Mouse (Mus musculus): ENCODE results near the gene Zscan25. TPM values are rescaled to one million over a fixed set of nuclear protein-coding genes. Genes with fewer than 3 reads are reported as not detected.
"Not testable (repeated sequence)": the region's sequence is repeated elsewhere in the genome, so short reads cannot be mapped to it uniquely, and the experiment has no call there.

Zscan25 gene
- polyA plus RNA-seq (2015; fragmentation: Nextera tagmentation; extraction: Ambion mirVana): 0.55 and 0.57 TPM in 2 replicates

DNA sequence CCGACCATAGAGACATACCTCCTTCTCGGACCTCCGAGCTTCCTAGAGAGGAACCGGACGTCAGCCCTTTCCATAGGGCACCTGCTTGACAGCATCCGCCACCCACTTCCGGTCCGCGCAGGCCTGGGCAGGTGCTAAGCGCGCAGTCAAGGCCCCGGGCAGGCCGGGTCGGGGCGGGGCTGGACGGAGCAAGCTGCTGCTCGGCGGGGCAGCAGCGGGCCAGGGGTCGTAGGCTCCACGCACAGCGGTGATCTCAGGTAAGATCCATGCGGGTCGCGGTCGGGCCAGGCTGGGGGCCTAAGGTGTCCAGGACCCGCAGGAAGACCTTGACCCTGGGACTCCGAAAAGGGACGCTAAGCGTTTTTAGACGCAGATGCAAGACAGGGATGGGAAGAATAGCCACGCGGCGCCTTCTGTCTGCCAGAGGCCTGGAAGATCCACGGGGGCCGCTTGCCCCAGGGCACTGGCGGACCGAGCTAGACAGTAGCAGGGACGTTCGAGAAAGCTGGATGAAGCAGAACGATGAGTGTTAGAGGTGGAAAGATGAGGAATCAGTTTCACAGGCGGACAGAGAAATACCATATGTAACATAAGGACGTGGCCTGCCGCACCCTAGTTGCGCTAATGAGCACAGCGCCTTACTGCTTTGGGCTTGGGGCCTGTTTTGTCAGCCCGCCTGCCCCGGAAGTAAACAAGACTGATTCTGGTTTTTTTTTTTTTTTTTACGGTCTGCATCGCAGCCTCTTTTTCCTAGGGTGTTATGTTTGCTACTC lies at the start of gene Zscan25:
Gene Zscan25, plus strand, starts transcription at position 130 of the 773 bp plus-strand sequence.
- peak within 1 kb of the TSS; percentile 99 for H3K9ac ChIP-seq (replicated peaks)
- peaks cover 30% of the 10 kb centered on the region for H3K36me3 ChIP-seq
- no peaks in the 10 kb centered on the region for H3K9me3 ChIP-seq (replicated peaks)
- ATAC-seq (ENCODE audit: low FRiP score): peak; percentile 98
- H3K27ac ChIP-seq (replicated peaks): peak within 1 kb of the TSS; percentile 88
- no peaks in the 10 kb centered on the region for H3K27me3 ChIP-seq (replicated peaks)
- H3K4me1 ChIP-seq: peaks cover 15% of the 10 kb centered on the region
- under 1% methylated on average over 50 of the region's 50 CpGs for WGBS
- peak within 1 kb of the TSS; percentile 88 for H3K4me2 ChIP-seq
- peak within 1 kb of the TSS; percentile 98 for H3K4me3 ChIP-seq (replicated peaks)

DNA sequence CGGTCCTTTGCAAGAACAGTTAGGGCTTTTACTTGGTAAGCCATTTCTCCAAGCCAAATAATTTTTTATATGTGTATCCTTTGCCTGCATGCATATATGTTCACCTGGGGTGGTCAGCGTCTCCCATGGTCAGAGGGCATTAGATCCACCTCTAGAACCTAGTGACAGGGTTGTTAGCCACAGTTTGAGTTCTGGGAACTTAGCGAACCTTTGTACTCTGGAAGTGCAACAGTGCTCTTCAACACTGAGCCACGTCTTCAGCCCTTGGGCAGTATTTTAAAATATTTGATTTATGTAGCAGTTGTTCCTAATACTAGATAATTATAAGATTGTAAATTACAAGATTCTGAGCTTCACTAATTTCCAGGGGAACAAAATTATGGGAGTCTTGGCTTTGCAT lies 49.7 kb upstream of the Zscan25 start:
- no peaks in the 10 kb centered on the region for H3K9me3 ChIP-seq (replicated peaks)
- peaks cover 20% of the 10 kb centered on the region for H3K36me3 ChIP-seq
- H3K4me3 ChIP-seq (replicated peaks): peak overlapping the region; percentile 75
- no peaks in the 10 kb centered on the region for H3K27me3 ChIP-seq (replicated peaks)
- H3K4me1 ChIP-seq: peaks cover 24% of the 10 kb centered on the region
- ATAC-seq (ENCODE audit: low FRiP score): no peak
- WGBS: 82% methylated on average over 4 of the region's 4 CpGs
- no peak overlapping the region; the same call in 1 of the 2 replicates for H3K9ac ChIP-seq (replicated peaks)
- H3K27ac ChIP-seq (replicated peaks): peak overlapping the region; percentile 94; the same call in 1 of the 2 replicates
- H3K4me2 ChIP-seq: peak overlapping the region; percentile 81

DNA sequence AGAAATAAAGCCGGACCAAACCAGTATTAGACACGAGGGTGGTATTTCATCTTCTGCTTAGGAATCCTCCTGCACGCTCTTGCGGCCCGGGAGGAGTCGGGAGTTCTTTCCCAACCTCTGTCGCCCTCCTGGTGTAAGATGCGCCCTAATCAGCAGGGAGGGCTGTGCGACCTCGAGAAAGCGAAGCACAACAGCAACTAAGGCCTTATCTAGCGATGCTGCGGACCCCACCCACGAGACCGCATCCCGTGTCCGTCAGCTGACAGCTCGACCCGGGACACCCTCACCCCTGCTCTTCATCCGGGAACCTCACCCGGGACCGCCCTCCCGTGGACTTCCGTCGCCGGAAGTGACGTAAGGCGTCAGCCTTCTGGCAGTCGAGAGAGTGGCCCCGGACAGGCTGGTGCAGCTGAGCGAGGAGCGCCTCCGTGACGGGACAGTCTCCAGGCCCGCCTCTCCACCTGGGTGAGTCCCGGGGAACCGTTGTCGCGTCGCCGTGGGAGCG lies 48.9 kb upstream of the Zscan25 start, which contains the start of gene Zfp655:
Gene Zfp655, plus strand, starts transcription at position 349 of the 505 bp plus-strand sequence.
- Histone ChIP-seq H3K9me3 (replicated peaks) (no peaks in the 10 kb centered on the region), H3K4me3 (replicated peaks) (peak within 1 kb of the TSS; percentile 75), H3K36me3 (peaks cover 25% of the 10 kb centered on the region), H3K4me2 (peak within 1 kb of the TSS; percentile 81), H3K27me3 (replicated peaks) (no peaks in the 10 kb centered on the region), H3K9ac (replicated peaks) (peak within 1 kb of the TSS; percentile 96), H3K4me1 (peaks cover 24% of the 10 kb centered on the region), H3K27ac (replicated peaks) (peak within 1 kb of the TSS; percentile 94)
- ATAC-seq (ENCODE audit: low FRiP score): peak; percentile 97
- under 1% methylated on average over 42 of the region's 42 CpGs for WGBS

DNA sequence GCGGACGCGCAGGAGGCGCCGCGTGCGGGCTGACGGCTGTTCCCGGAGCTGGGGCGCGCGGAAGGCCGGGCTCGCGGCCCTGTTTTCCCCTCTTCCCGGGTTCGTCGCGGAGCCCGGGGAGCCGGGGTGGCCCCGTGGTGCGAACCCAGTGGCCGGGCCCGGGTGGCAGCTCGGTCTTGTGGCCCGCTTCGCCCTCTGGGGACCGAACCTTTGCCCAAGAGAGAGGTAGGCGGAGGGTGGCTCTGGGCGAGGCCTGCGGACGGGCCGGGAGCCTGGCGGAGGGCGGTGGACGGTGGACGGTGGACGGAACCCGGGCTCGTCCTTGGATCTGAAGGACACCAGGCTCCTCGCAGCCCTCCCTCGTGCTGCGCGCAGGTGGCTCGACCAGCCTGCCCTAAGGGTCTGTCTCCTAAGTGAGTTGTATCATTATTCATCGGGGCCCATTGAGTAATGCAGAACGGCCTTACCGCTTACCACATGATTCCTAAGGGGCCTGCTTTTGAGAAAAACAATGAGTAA lies 48.3 kb upstream of the Zscan25 start:
- Histone ChIP-seq H3K4me2 (peak overlapping the region; percentile 81), H3K36me3 (peaks cover 28% of the 10 kb centered on the region), H3K9me3 (replicated peaks) (no peaks in the 10 kb centered on the region), H3K4me1 (peaks cover 24% of the 10 kb centered on the region), H3K9ac (replicated peaks) (peak overlapping the region; percentile 96), H3K27me3 (replicated peaks) (no peaks in the 10 kb centered on the region), H3K4me3 (replicated peaks) (peak overlapping the region; percentile 75), H3K27ac (replicated peaks) (peak overlapping the region; percentile 94)
- WGBS: 0% methylated on average over 37 of the region's 49 CpGs
- peak; percentile 51; the same call in 1 of the 2 replicates for ATAC-seq (ENCODE audit: low FRiP score)

GRCm38 (mm10) chr5:145234636-145235035 lies 45.7 kb upstream of the Zscan25 start:
- Histone ChIP-seq H3K4me2 (no peak overlapping the region), H3K4me1 (peaks cover 24% of the 10 kb centered on the region), H3K27ac (replicated peaks) (no peak overlapping the region), H3K9me3 (replicated peaks) (no peaks in the 10 kb centered on the region), H3K9ac (replicated peaks) (no peak overlapping the region), H3K4me3 (replicated peaks) (no peak overlapping the region), H3K36me3 (peaks cover 45% of the 10 kb centered on the region), H3K27me3 (replicated peaks) (no peaks in the 10 kb centered on the region)
- no peak for ATAC-seq (ENCODE audit: low FRiP score)

DNA sequence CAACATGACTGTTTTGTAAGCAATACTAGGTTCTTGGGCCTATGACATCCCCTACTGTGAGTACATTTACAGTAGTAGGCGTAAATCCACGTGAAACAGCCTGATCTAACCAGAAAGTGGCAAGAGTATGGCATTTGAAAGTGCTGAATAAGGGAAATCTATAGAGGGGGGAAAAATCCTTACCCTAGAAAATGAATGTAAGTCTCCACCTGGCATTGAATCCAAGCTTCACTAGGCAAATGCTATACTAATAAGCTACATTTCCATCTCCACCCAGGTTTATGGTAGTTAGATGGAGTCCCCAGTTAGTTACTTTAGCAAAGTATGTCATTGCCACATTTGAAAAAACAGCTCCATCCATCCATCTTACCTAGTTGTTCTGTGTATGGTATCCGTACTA lies 30.8 kb upstream of the Zscan25 start:
- H3K36me3 ChIP-seq: peaks cover 43% of the 10 kb centered on the region
- no peaks in the 10 kb centered on the region for H3K27me3 ChIP-seq (replicated peaks)
- no peak overlapping the region for H3K4me2 ChIP-seq
- no peak overlapping the region for H3K9ac ChIP-seq (replicated peaks)
- H3K4me1 ChIP-seq: no peaks in the 10 kb centered on the region
- no peaks in the 10 kb centered on the region for H3K9me3 ChIP-seq (replicated peaks)
- H3K4me3 ChIP-seq (replicated peaks): no peak overlapping the region
- ATAC-seq (ENCODE audit: low FRiP score): no peak
- H3K27ac ChIP-seq (replicated peaks): no peak overlapping the region
- WGBS: 96% methylated on average over 3 of the region's 3 CpGs

GRCm38 (mm10) chr5:145273568-145273967 lies 6.7 kb upstream of the Zscan25 start:
- not testable (repeated sequence) for H3K4me1 ChIP-seq; H3K4me2 ChIP-seq; H3K27me3 ChIP-seq (replicated peaks); H3K9me3 ChIP-seq (replicated peaks); H3K36me3 ChIP-seq; ATAC-seq (ENCODE audit: low FRiP score); H3K9ac ChIP-seq (replicated peaks); H3K4me3 ChIP-seq (replicated peaks); H3K27ac ChIP-seq (replicated peaks)
- 92% methylated on average over 2 of the region's 2 CpGs for WGBS

DNA sequence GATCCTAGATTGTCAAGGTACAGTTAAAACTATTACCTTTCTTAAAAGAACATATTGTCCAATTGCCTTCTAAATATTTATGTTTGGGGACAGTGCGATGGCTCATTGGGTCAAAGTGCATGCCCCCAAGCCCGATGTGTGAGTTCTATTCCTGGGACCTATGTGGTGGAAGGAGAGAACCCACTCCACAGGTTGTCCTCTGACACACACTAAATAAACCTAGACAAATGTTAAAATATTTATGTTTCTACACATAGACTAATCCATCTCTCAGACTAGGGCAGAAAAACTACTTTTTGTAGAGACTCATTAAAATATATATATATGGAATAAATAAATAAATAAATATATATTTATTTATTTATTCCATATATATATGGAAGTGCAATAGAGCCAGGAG lies 352 bp upstream of the Zscan25 start:
- no peak overlapping the region for H3K4me2 ChIP-seq
- WGBS: 89% methylated on average over 2 of the region's 2 CpGs

GRCm38 (mm10) chr5:145288382-145288781 lies 8.1 kb downstream of the Zscan25 start:
- Histone ChIP-seq H3K4me2 (no peak overlapping the region), H3K9ac (replicated peaks) (no peak overlapping the region), H3K4me3 (replicated peaks) (no peak overlapping the region), H3K27ac (replicated peaks) (no peak overlapping the region), H3K4me1 (no peaks in the 10 kb centered on the region), H3K27me3 (replicated peaks) (no peaks in the 10 kb centered on the region), H3K36me3 (peaks cover 90% of the 10 kb centered on the region), H3K9me3 (replicated peaks) (no peaks in the 10 kb centered on the region)
- no peak for ATAC-seq (ENCODE audit: low FRiP score)
- WGBS: 97% methylated on average over 5 of the region's 5 CpGs

More for the DNA sequence above, 352 bp upstream of the Zscan25 start:
- peaks cover 15% of the 10 kb centered on the region for H3K4me1 ChIP-seq
- no peak overlapping the region for H3K27ac ChIP-seq (replicated peaks)
- peak overlapping the region; percentile 98 for H3K4me3 ChIP-seq (replicated peaks)
- H3K9ac ChIP-seq (replicated peaks): no peak overlapping the region
- ATAC-seq (ENCODE audit: low FRiP score): peak; percentile 21
- no peaks in the 10 kb centered on the region for H3K27me3 ChIP-seq (replicated peaks)
- peaks cover 24% of the 10 kb centered on the region for H3K36me3 ChIP-seq
- H3K9me3 ChIP-seq (replicated peaks): no peaks in the 10 kb centered on the region

DNA sequence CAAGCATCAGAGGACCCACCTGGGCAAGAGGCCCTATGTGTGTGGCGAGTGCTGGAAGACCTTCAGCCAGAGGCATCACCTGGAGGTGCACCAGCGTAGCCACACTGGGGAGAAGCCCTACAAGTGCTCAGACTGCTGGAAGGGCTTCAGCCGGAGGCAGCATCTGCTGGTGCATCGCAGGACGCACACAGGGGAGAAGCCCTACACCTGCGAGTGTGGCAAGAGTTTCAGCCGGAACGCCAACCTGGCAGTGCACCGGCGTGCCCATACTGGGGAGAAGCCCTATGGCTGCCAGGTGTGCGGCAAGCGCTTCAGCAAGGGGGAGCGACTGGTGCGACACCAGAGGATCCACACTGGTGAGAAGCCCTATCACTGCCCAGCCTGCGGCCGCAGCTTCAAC lies 10.4 kb downstream of the Zscan25 start:
- Histone ChIP-seq H3K9me3 (replicated peaks) (no peaks in the 10 kb centered on the region), H3K4me3 (replicated peaks) (no peak overlapping the region), H3K9ac (replicated peaks) (no peak overlapping the region), H3K4me1 (no peaks in the 10 kb centered on the region), H3K27ac (replicated peaks) (no peak overlapping the region), H3K27me3 (replicated peaks) (no peaks in the 10 kb centered on the region), H3K36me3 (peaks cover 89% of the 10 kb centered on the region), H3K4me2 (no peak overlapping the region)
- WGBS: 98% methylated on average over 16 of the region's 16 CpGs
- no peak for ATAC-seq (ENCODE audit: low FRiP score)

- H3K27ac ChIP-seq (replicated peaks): no peak overlapping the region
- whole genome bisulfite sequencing: 94% methylated on average over 6 of the region's 6 CpGs
- no peak overlapping the region for H3K9ac ChIP-seq (replicated peaks)
- H3K4me3 ChIP-seq (replicated peaks): no peak overlapping the region
- no peaks in the 10 kb centered on the region for H3K9me3 ChIP-seq (replicated peaks)
- H3K27me3 ChIP-seq (replicated peaks): no peaks in the 10 kb centered on the region
- H3K4me2 ChIP-seq: no peak overlapping the region
- H3K36me3 ChIP-seq: peaks cover 72% of the 10 kb centered on the region
- no peak for ATAC-seq (ENCODE audit: low FRiP score)
- no peaks in the 10 kb centered on the region for H3K4me1 ChIP-seq
These were observed 12.1 kb downstream of the Zscan25 start for GRCm38 (mm10) chr5:145292398-145292797.

DNA sequence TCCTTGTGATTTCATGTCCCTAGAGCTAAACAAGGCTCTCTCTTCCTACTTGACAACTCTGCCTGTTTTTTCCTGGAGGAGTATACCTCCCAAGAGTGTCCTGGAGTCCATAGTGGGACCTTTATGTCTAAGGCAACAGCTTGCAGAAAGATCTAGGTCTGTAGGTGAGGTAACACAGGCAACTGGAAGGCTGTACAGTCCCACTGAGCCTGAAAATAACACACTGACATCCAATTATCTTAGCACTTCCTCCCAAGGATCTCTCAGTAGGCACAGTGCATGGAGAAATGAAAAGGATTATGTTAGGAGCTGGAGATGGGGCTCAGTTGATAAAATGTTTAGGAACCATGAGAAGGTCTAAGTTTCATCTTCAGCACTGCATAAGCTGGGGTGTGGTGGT lies 20.2 kb downstream of the Zscan25 start:
- no peak overlapping the region for H3K27ac ChIP-seq (replicated peaks)
- ATAC-seq (ENCODE audit: low FRiP score): no peak
- no peak overlapping the region for H3K4me3 ChIP-seq (replicated peaks)
- no peaks in the 10 kb centered on the region for H3K27me3 ChIP-seq (replicated peaks)
- H3K9ac ChIP-seq (replicated peaks): no peak overlapping the region
- H3K4me1 ChIP-seq: no peaks in the 10 kb centered on the region
- H3K36me3 ChIP-seq: peaks cover 2% of the 10 kb centered on the region; the same call in 1 of the 2 replicates
- no peaks in the 10 kb centered on the region for H3K9me3 ChIP-seq (replicated peaks)
- no peak overlapping the region for H3K4me2 ChIP-seq
